Mouse (Mus musculus) lung, embryonic 15.5 days (tissue): Measurements from ENCODE around the gene Fgfr4. TPM values are rescaled to one million over a fixed set of nuclear protein-coding genes. Genes with fewer than 3 reads are reported as not detected.
A peak's percentile ranks its signal among the peaks of the same experiment; 100 is the strongest.

ENCODE experiments used
- ATAC-seq: fragments of 200-750 bp; cut with Nextera tagmentation; 2 replicates; pipeline ENCODE4 v1.8.0; 2017; ENCODE audit warnings: moderate number of reproducible peaks, borderline replicate concordance; ENCODE audit not compliant: low FRiP score, low TSS enrichment; ENCODE audit errors: extremely low read depth
- H3K27ac ChIP-seq: fragments of 300-500 bp; sonication (generic); 2 replicates; pipeline ENCODE4 v1.5.1; 2015; ENCODE audit warnings: moderate library complexity, mild to moderate bottlenecking, inconsistent platforms
- H3K27me3 ChIP-seq: fragments of 300-500 bp; sonication (generic); 2 replicates; pipeline ENCODE4 v1.6.1; 2015; ENCODE audit warnings: inconsistent platforms
- H3K36me3 ChIP-seq: fragments of 300-500 bp; sonication (generic); 2 replicates; pipeline ENCODE4 v1.6.1; 2015; ENCODE audit warnings: inconsistent platforms
- H3K4me1 ChIP-seq: fragments of 300-500 bp; sonication (generic); 2 replicates; pipeline ENCODE4 v1.6.1; 2015; ENCODE audit warnings: inconsistent platforms
- H3K4me2 ChIP-seq: fragments of 300-500 bp; sonication (generic); 2 replicates; pipeline ENCODE4 v1.6.1; 2015; ENCODE audit warnings: inconsistent platforms, mild to moderate bottlenecking, moderate library complexity
- H3K4me3 ChIP-seq: fragments of 300-500 bp; sonication (generic); 2 replicates; pipeline ENCODE4 v1.5.1; 2015; ENCODE audit warnings: mild to moderate bottlenecking, inconsistent platforms
- H3K9ac ChIP-seq: fragments of 300-500 bp; sonication (generic); 2 replicates; pipeline ENCODE4 v1.6.1; 2015; ENCODE audit warnings: inconsistent platforms
- H3K9me3 ChIP-seq: fragments of 300-500 bp; sonication (generic); 2 replicates; pipeline ENCODE4 v1.6.1; 2016; ENCODE audit warnings: inconsistent platforms
- WGBS: fragments of 180-500 bp; shearing (Covaris S2); methylation state at CpG from one replicate; pipeline ENCODE4 v1.1.7; 2015; 5-methylcytosine and 5-hydroxymethylcytosine counted together
- polyA plus RNA-seq: library from polyadenylated mRNA; unstranded; fragments of >200 nt; fragmentation: Nextera tagmentation; extraction: Ambion mirVana; gene quantifications from 2 replicates; pipeline ENCODE4 v1.2.1, GENCODE M21; 2015

The Fgfr4 gene
- polyA plus RNA-seq, 1 experiment from 2014 or later, result 19.9 TPM

GRCm38 (mm10) chr13:55213138-55213806 is 60.8 kb downstream of the Fgfr4 start:
- Histone ChIP-seq H3K4me3 (peak overlapping the region; percentile 71), H3K9me3 (no peaks in the 10 kb centered on the region), H3K4me1 (peaks cover 47% of the 10 kb centered on the region), H3K4me2 (peak overlapping the region; percentile 86), H3K27ac (peak overlapping the region; percentile 98), H3K27me3 (no peaks in the 10 kb centered on the region), H3K36me3 (peaks cover 42% of the 10 kb centered on the region), H3K9ac (peak overlapping the region; percentile 90)
- 32% methylated on average over 10 of the region's 10 CpGs for WGBS
- ATAC-seq, result no peak

Other genes starting within 250 kb of the Fgfr4 start
- gene Unc5a, start 203.2 kb upstream of the Fgfr4 start, polyA plus RNA-seq, result 4.2 and 5.0 TPM in 2 replicates
- 1.0 and 1.2 TPM in 2 replicates for gene Hk3, start 131.3 kb upstream of the Fgfr4 start, polyA plus RNA-seq
- 23.2 and 26.3 TPM in 2 replicates for gene Uimc1, start 52.3 kb upstream of the Fgfr4 start, polyA plus RNA-seq
- 19.5 and 20.1 TPM in 2 replicates for gene Zfp346, start 47.3 kb upstream of the Fgfr4 start, polyA plus RNA-seq
- not detected in 2 replicates for gene Gm17617, start 19.1 kb upstream of the Fgfr4 start, polyA plus RNA-seq
- 61.0 and 61.7 TPM in 2 replicates for gene Nsd1, start 57.1 kb downstream of the Fgfr4 start, polyA plus RNA-seq
- gene Prelid1, start 167.9 kb downstream of the Fgfr4 start, polyA plus RNA-seq, result 489 and 499 TPM in 2 replicates
- 83.7 and 87.6 TPM in 2 replicates for gene Rab24, start 169.3 kb downstream of the Fgfr4 start, polyA plus RNA-seq
- gene Mxd3, start 177.2 kb downstream of the Fgfr4 start, polyA plus RNA-seq, result 47.2 and 47.5 TPM in 2 replicates
- 111 and 112 TPM in 2 replicates for gene Lman2, start 210.1 kb downstream of the Fgfr4 start, polyA plus RNA-seq
- gene Rgs14, start 217.1 kb downstream of the Fgfr4 start, polyA plus RNA-seq, result 1.2 and 1.3 TPM in 2 replicates
- gene Slc34a1, start 245.5 kb downstream of the Fgfr4 start, polyA plus RNA-seq, result 0.17 TPM in 1 of 2 replicates, not detected in the other